ENCODE assay signal across 9 mouse cellular contexts in genomic region chr8:72257171-72257901, GRCm38 (mm10). TPM values are rescaled to one million over a fixed set of nuclear protein-coding genes. Genes with fewer than 3 reads are reported as not detected.
DNase-seq lines count a peak whose midpoint lies in the region; ATAC-seq and TF ChIP-seq lines count a peak whose summit lies in the region.
"Had no signal": no experiment of that assay in that cellular context is flagged by ENCODE, and none has a peak within 500 bp of the region (broad histone marks: within the 10 kb centered on the region; RNA-seq: fewer than 3 reads in every experiment).

No protein-coding gene starts in this region.

- no peak overlapping the region for H3K4me3 ChIP-seq in lung, embryonic 14.5 days (ENCODE audit: low read depth, low read length)
- no peak overlapping the region for H3K4me3 ChIP-seq in forebrain, embryonic 16.5 days (replicated peaks; ENCODE audit: low read length)
- no peak overlapping the region for H3K4me3 ChIP-seq in liver, adult 2 months (ENCODE audit: insufficient read depth, low read depth, low read length)
- no peak overlapping the region for H3K4me3 ChIP-seq in neural tube, embryonic 11.5 days (ENCODE audit: low read depth, low read length)
- H3K4me3 ChIP-seq in cerebellum, adult 2 months (replicated peaks; ENCODE audit: insufficient read depth, low read depth, low read length), result no peak overlapping the region

- peaks cover 20% of the 10 kb centered on the region for H3K36me3 ChIP-seq in lung, embryonic 14.5 days (ENCODE audit: insufficient read depth)
- H3K36me3 ChIP-seq in forebrain, embryonic 16.5 days (ENCODE audit: control insufficient read depth, insufficient read depth), result peaks cover 9% of the 10 kb centered on the region
- no peaks in the 10 kb centered on the region; the same call in 1 of the 2 replicates for H3K36me3 ChIP-seq in liver, adult 2 months (ENCODE audit: control insufficient read depth, insufficient read depth, low read length)
- H3K36me3 ChIP-seq in neural tube, embryonic 11.5 days (ENCODE audit: control insufficient read depth, insufficient read depth, low read length), result 0 out of 2 replicates have a peak, but pooled peaks cover 3% of the 10 kb centered on the region

- H3K4me1 ChIP-seq in lung, embryonic 14.5 days (ENCODE audit: insufficient read depth), result no peaks in the 10 kb centered on the region
- H3K4me1 ChIP-seq in forebrain, embryonic 16.5 days (replicated peaks; ENCODE audit: control insufficient read depth, insufficient read depth, low read length), result no peaks in the 10 kb centered on the region
- peaks cover 2% of the 10 kb centered on the region; the same call in 1 of the 2 replicates for H3K4me1 ChIP-seq in liver, adult 2 months (ENCODE audit: control insufficient read depth, insufficient read depth, low read length)
- no peaks in the 10 kb centered on the region for H3K4me1 ChIP-seq in neural tube, embryonic 11.5 days (ENCODE audit: control insufficient read depth, insufficient read depth, low read length)
- H3K4me1 ChIP-seq in cerebellum, adult 2 months (ENCODE audit: control insufficient read depth, insufficient read depth, low read length), result peaks cover 2% of the 10 kb centered on the region; the same call in 1 of the 2 replicates

- H3K9me3 ChIP-seq in lung, embryonic 14.5 days (ENCODE audit: low read depth, low read length), result no peaks in the 10 kb centered on the region
- no peaks in the 10 kb centered on the region for H3K9me3 ChIP-seq in forebrain, embryonic 16.5 days (ENCODE audit: control insufficient read depth, low read length)
- H3K9me3 ChIP-seq in neural tube, embryonic 11.5 days (ENCODE audit: control insufficient read depth, low read length), result no peaks in the 10 kb centered on the region

- no peak for ATAC-seq in CD4-positive, CD25-positive, alpha-beta regulatory T cell, adult 4 months
- ATAC-seq in lung, embryonic 14.5 days (ENCODE audit: insufficient read depth), result peak; percentile 36; the same call in 1 of the 2 replicates
- ATAC-seq in forebrain, embryonic 16.5 days, result 0 out of 2 replicates have a peak, but pooled peaks have one; percentile 8
- no peak for ATAC-seq in neural tube, embryonic 11.5 days (ENCODE audit: insufficient read depth, low FRiP score, low TSS enrichment)

- H3K27ac ChIP-seq in lung, embryonic 14.5 days (ENCODE audit: low read depth), result no peak overlapping the region
- no peak overlapping the region for H3K27ac ChIP-seq in forebrain, embryonic 16.5 days (ENCODE audit: low read length)
- H3K27ac ChIP-seq in liver, adult 2 months (replicated peaks; ENCODE audit: insufficient read depth, low read depth, low read length), result no peak overlapping the region
- H3K27ac ChIP-seq in neural tube, embryonic 11.5 days (ENCODE audit: low read depth, low read length), result no peak overlapping the region
- no peak overlapping the region for H3K27ac ChIP-seq in cerebellum, adult 2 months (ENCODE audit: insufficient read depth, low read length)

- H3K79me2 ChIP-seq in liver, adult 2 months (ENCODE audit: control insufficient read depth, insufficient read depth, low read length), result no peaks in the 10 kb centered on the region

- TF ChIP-seq CTCF in lung, embryonic 14.5 days (IDR thresholded peaks at IDR 0.05; ENCODE audit: low read depth), result peak; percentile 78
- TF ChIP-seq CTCF in liver, adult 2 months (IDR thresholded peaks at IDR 0.05; ENCODE audit: low read depth, low read length), result peak; percentile 64
- no peak for TF ChIP-seq CTCF in cerebellum, adult 2 months (IDR thresholded peaks at IDR 0.05; ENCODE audit: borderline replicate concordance, insufficient read depth, low read depth, low read length)

- no peak for TF ChIP-seq POLR2A in liver, adult 2 months (IDR thresholded peaks at IDR 0.05; ENCODE audit: extremely low read depth, insufficient read depth, low read length)
- TF ChIP-seq POLR2A in cerebellum, adult 2 months (IDR thresholded peaks at IDR 0.05; ENCODE audit: borderline replicate concordance, insufficient read depth, low read length), result no peak

- DNase-seq in CD4-positive, CD25-positive, alpha-beta regulatory T cell, adult 2 months (ENCODE audit: low read depth, low spot score), result peak; percentile 62
- DNase-seq in lung, embryonic 14.5 days, result peak; percentile 75
- DNase-seq in lung, adult 18-20 months, result no peak
- DNase-seq in liver, adult 2 months (ENCODE audit: extremely low read depth, low read depth, low spot score), result no peak
- DNase-seq in neural tube, embryonic 11.5 days (ENCODE audit: low spot score), result peak; percentile 63
- DNase-seq in cerebellum, adult 2 months, result no peak

- H3K27me3 ChIP-seq in lung, embryonic 14.5 days (ENCODE audit: insufficient read depth, low read length), result no peaks in the 10 kb centered on the region
- H3K27me3 ChIP-seq in forebrain, embryonic 16.5 days (replicated peaks; ENCODE audit: control insufficient read depth, insufficient read depth, low read length), result no peaks in the 10 kb centered on the region
- no peaks in the 10 kb centered on the region for H3K27me3 ChIP-seq in liver, adult 2 months (ENCODE audit: control insufficient read depth, insufficient read depth, low read length)
- no peaks in the 10 kb centered on the region for H3K27me3 ChIP-seq in neural tube, embryonic 11.5 days (ENCODE audit: control insufficient read depth, insufficient read depth, low read length)
- H3K27me3 ChIP-seq in cerebellum, adult 2 months (ENCODE audit: control insufficient read depth, insufficient read depth, low read length), result no peaks in the 10 kb centered on the region

- 53% methylated on average over 7 of the region's 7 CpGs for WGBS in lung, embryonic 14.5 days
- WGBS in forebrain, embryonic 16.5 days, result 52% methylated on average over 7 of the region's 7 CpGs
- 64% methylated on average over 7 of the region's 7 CpGs for WGBS in liver, adult 2 months
- WGBS in neural tube, embryonic 11.5 days, result 48% methylated on average over 7 of the region's 7 CpGs
- WGBS in cerebellum, adult 2 months, result 52% methylated on average over 7 of the region's 7 CpGs

- no peak overlapping the region for H3K4me2 ChIP-seq in lung, embryonic 14.5 days
- H3K4me2 ChIP-seq in forebrain, embryonic 16.5 days (ENCODE audit: low read length), result no peak overlapping the region
- no peak overlapping the region for H3K4me2 ChIP-seq in neural tube, embryonic 11.5 days (ENCODE audit: low read depth)

- no peak overlapping the region for H3K9ac ChIP-seq in lung, embryonic 14.5 days
- H3K9ac ChIP-seq in forebrain, embryonic 16.5 days (replicated peaks; ENCODE audit: low read depth, low read length), result no peak overlapping the region
- H3K9ac ChIP-seq in liver, adult 2 months (ENCODE audit: low read depth, low read length), result no peak overlapping the region
- no peak overlapping the region for H3K9ac ChIP-seq in neural tube, embryonic 11.5 days (ENCODE audit: low read length)

RNA-seq across cellular contexts. Expression of gene Ap1m1, which starts 17.5 kb away (rescaled TPM):
- polyA plus RNA-seq in CD4-positive, CD25-positive, alpha-beta regulatory T cell, adult 4 months (2017; shearing (Covaris generic)), result 100 to 1,000 TPM; 128 to 173 TPM
- polyA plus RNA-seq in lung, embryonic 14.5 days (2014; fragmentation: Nextera tagmentation; extraction: Ambion mirVana), result 102 and 104 TPM in 2 replicates
- 252 and 284 TPM in 2 replicates for polyA plus RNA-seq in forebrain, embryonic 16.5 days (2015; fragmentation: Nextera tagmentation; extraction: Ambion mirVana)
- 7.9 and 14.9 TPM in 2 replicates for total RNA-seq in liver, adult 2 months (2014; rRNA removed)
- polyA plus RNA-seq in liver, adult 2 months (2012; rRNA removed), result 38.9 and 39.4 TPM in 2 replicates
- 178 and 184 TPM in 2 replicates for polyA plus RNA-seq in neural tube, embryonic 11.5 days (2014; fragmentation: Nextera tagmentation; extraction: Ambion mirVana)
- polyA plus RNA-seq in cerebellum, adult 2 months (2012; rRNA removed), result 109 and 112 TPM in 2 replicates

RNA-seq across cellular contexts. Expression of gene Fam32a, which starts 37.8 kb away (rescaled TPM):
- 100 to 1,000 TPM; 102 to 130 TPM for polyA plus RNA-seq in CD4-positive, CD25-positive, alpha-beta regulatory T cell, adult 4 months (2017; shearing (Covaris generic))
- 65.3 and 69.6 TPM in 2 replicates for polyA plus RNA-seq in lung, embryonic 14.5 days (2014; fragmentation: Nextera tagmentation; extraction: Ambion mirVana)
- 124 and 129 TPM in 2 replicates for polyA plus RNA-seq in forebrain, embryonic 16.5 days (2015; fragmentation: Nextera tagmentation; extraction: Ambion mirVana)
- 28.6 and 29.5 TPM in 2 replicates for total RNA-seq in liver, adult 2 months (2014; rRNA removed)
- polyA plus RNA-seq in liver, adult 2 months (2012; rRNA removed), result 18.8 and 28.4 TPM in 2 replicates
- 80.1 and 80.6 TPM in 2 replicates for polyA plus RNA-seq in neural tube, embryonic 11.5 days (2014; fragmentation: Nextera tagmentation; extraction: Ambion mirVana)
- polyA plus RNA-seq in cerebellum, adult 2 months (2012; rRNA removed), result 71.2 and 78.5 TPM in 2 replicates

RNA-seq across cellular contexts. Expression of gene Gm11034, which starts 43.9 kb away (rescaled TPM):
- polyA plus RNA-seq in CD4-positive, CD25-positive, alpha-beta regulatory T cell, adult 4 months (2017; shearing (Covaris generic)), result not detected
- not detected in 2 replicates for polyA plus RNA-seq in lung, embryonic 14.5 days (2014; fragmentation: Nextera tagmentation; extraction: Ambion mirVana)
- polyA plus RNA-seq in forebrain, embryonic 16.5 days (2015; fragmentation: Nextera tagmentation; extraction: Ambion mirVana), result not detected in 2 replicates
- total RNA-seq in liver, adult 2 months (2014; rRNA removed), result not detected in 2 replicates
- not detected in 2 replicates for polyA plus RNA-seq in liver, adult 2 months (2012; rRNA removed)
- not detected in 2 replicates for polyA plus RNA-seq in neural tube, embryonic 11.5 days (2014; fragmentation: Nextera tagmentation; extraction: Ambion mirVana)
- not detected in 2 replicates for polyA plus RNA-seq in cerebellum, adult 2 months (2012; rRNA removed)
- polyA plus RNA-seq: liver, embryonic 16.5 days had no signal

RNA-seq across cellular contexts. Expression of gene Cib3, which starts 44.7 kb away (rescaled TPM):
- polyA plus RNA-seq in CD4-positive, CD25-positive, alpha-beta regulatory T cell, adult 4 months (2017; shearing (Covaris generic)), result under 1 TPM in 1 of 2 experiments, not detected in 1; 0.46 TPM
- 0.24 TPM in 1 of 2 replicates, not detected in the other for polyA plus RNA-seq in lung, embryonic 14.5 days (2014; fragmentation: Nextera tagmentation; extraction: Ambion mirVana)
- polyA plus RNA-seq in forebrain, embryonic 16.5 days (2015; fragmentation: Nextera tagmentation; extraction: Ambion mirVana), result not detected in 2 replicates
- 1.1 and 2.6 TPM in 2 replicates for total RNA-seq in liver, adult 2 months (2014; rRNA removed)
- polyA plus RNA-seq in liver, adult 2 months (2012; rRNA removed), result 0.60 and 1.5 TPM in 2 replicates
- not detected in 2 replicates for polyA plus RNA-seq in neural tube, embryonic 11.5 days (2014; fragmentation: Nextera tagmentation; extraction: Ambion mirVana)
- not detected in 2 replicates for polyA plus RNA-seq in cerebellum, adult 2 months (2012; rRNA removed)
- polyA plus RNA-seq: liver, embryonic 16.5 days had no signal

RNA-seq across cellular contexts. Expression of gene Gm10282, which starts 47.7 kb away (rescaled TPM):
- polyA plus RNA-seq in CD4-positive, CD25-positive, alpha-beta regulatory T cell, adult 4 months (2017; shearing (Covaris generic)), result 10 to 100 TPM in 1 of 2 experiments, 1 to 10 TPM in 1; 7.1 to 12.4 TPM
- 38.2 TPM in 2 replicates for polyA plus RNA-seq in lung, embryonic 14.5 days (2014; fragmentation: Nextera tagmentation; extraction: Ambion mirVana)
- 16.5 and 25.7 TPM in 2 replicates for polyA plus RNA-seq in forebrain, embryonic 16.5 days (2015; fragmentation: Nextera tagmentation; extraction: Ambion mirVana)
- total RNA-seq in liver, adult 2 months (2014; rRNA removed), result 0.54 and 1.0 TPM in 2 replicates
- 0.37 and 0.42 TPM in 2 replicates for polyA plus RNA-seq in liver, adult 2 months (2012; rRNA removed)
- polyA plus RNA-seq in neural tube, embryonic 11.5 days (2014; fragmentation: Nextera tagmentation; extraction: Ambion mirVana), result 35.7 and 38.2 TPM in 2 replicates
- 3.9 TPM in 2 replicates for polyA plus RNA-seq in cerebellum, adult 2 months (2012; rRNA removed)

Comparison
In these comparisons a context has a peak if more than half of its experiments do, and no peak if none do; other contexts are left out.
1. DNase-seq: peak in CD4-positive, CD25-positive, alpha-beta regulatory T cell, adult 2 months (single experiment), lung, embryonic 14.5 days (single experiment) and neural tube, embryonic 11.5 days (single experiment); none in lung, adult 18-20 months (0 of 2), liver, adult 2 months (single experiment) and cerebellum, adult 2 months (0 of 2).
2. ATAC-seq: peak in lung, embryonic 14.5 days (single experiment) and forebrain, embryonic 16.5 days (single experiment); none in CD4-positive, CD25-positive, alpha-beta regulatory T cell, adult 4 months (single experiment) and neural tube, embryonic 11.5 days (single experiment).